Mouse (Mus musculus) heart, adult 9 months (tissue): ENCODE data around the gene Vamp8.
A peak's percentile ranks its signal among the peaks of the same experiment; 100 is the strongest.

Source experiments
- DNase-seq, 2 experiments: peaks; one replicate each; pipeline ENCODE4 v3.0.0; 2022; ENCODE audit warnings: low spot score in 2 of 2

Gene Vamp8

GRCm38 (mm10) chr6:72371571-72371970 is 18.9 kb downstream of the Vamp8 start:
- DNase-seq, result no peak

DNA sequence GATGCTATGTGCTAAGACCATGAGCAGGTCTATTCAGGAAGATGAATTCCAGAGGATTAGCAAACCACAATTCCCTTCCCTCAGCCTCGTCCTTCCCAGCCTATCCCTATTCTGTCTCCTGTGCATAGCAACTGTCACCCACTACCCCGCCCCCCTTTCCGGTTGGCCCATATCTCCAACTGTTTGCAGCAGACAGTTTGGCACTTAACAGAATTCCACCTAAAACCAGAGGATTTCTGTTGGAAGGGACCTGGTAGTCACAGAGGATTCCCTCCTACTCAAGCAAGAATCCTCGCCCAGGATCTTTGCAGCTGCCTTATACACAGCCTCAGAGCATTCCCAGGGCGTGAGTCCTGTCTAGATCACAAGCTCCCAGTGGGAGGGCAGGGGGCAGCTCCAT is 19.4 kb downstream of the Vamp8 start:
- no peak for DNase-seq

DNA sequence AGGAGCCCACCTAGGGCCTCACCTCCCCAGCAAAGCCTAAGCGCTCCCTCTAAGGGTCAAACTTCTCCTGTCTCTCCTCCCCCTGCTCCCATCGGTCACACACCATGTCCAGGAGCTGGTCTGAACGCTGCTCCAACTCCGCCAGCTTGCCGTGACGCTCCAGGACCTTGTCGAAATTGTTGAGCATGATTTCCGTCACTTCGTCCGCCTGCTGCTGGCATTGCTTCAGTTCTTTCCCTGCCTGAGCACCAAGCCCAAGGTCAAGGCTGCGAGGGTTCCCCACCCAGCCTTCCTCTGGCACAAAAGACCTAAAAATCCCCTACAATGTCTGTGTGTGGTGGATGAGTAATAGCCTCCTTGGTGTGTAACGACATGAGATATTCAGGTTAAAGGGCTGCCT is 20.4 kb downstream of the Vamp8 start:
- no peak for DNase-seq

GRCm38 (mm10) chr6:72369557-72369956 is 20.9 kb downstream of the Vamp8 start:
- DNase-seq, result no peak

DNA sequence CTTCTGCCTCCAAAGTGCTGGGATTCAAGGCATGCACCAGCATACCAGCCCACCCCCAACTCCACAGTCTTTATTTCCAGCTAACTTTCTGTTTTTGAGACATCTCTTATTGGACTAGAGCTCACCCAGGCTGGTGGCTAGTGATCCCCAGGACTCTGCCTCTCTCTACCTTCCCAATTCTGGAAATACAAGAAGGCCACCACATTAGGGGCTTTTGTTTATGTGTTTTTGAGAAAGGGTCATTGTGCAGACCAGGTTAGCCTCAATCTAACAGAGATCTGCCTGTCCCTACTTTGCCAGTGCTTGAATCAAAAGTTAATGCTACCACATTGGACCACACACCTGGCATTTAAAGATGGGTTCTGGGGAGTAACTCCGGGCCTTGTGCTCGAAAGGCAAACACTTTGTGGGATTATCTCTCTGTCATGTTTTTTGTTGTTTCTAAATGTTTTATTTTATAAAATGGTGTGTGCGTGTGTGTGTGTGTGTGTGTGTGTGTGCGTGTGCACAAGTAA is 23.0 kb downstream of the Vamp8 start:
- no peak for DNase-seq

DNA sequence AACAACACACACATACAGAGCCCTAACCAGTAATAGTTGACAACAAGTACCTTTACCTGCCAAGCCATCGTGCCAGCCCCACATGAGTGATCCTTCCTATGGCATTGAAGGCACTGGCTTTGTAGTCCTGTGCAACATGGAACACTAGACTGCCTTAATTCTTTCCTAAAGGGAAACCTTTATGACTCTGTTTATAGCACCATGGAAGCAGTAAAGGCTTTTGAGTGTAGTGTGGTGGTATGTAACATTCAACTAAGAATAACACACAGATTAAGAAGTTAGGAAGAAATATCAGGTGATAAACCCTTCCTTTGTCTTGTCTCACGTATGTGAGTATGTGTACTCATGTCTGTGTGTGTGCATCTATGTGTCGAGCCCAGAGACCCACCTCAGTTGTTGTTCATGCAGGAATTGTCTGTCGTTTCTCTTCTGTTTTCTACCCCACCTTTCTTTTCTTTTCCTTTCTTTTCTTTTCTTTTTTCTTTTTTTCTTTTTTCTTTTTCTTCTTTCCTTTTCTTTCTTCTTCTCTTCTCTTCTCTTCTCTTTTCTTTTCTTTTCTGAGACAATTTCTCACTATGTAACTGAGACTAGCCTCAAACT is 23.6 kb downstream of the Vamp8 start, which contains the start of gene Rnf181:
Gene Rnf181, minus strand, starts transcription at position 113 of the 600 bp plus-strand sequence.
- DNase-seq, result no peak

- no peak for DNase-seq
Measured at GRCm38 (mm10) chr6:72366304-72366703, 24.2 kb downstream of the Vamp8 start.

DNA sequence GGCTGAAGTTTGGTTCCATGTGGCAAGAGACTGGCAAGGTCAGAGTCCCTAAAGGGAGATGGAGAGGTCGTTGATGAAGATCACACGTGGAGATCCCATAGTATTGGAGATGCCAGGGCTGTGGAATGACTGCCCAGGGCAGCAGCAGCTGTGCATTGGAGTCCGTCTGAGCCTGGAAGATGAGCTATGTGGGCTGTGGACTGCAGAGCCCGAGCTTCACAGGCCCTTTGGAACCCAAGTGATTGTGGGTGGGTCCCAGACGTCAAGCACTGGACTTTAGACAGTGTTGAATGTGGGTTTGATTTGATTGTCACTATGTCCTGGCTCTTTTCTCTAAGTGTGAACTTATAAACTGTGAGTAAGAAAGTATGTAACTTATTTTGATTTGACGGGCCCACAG is 25.5 kb downstream of the Vamp8 start:
- no peak for DNase-seq

DNA sequence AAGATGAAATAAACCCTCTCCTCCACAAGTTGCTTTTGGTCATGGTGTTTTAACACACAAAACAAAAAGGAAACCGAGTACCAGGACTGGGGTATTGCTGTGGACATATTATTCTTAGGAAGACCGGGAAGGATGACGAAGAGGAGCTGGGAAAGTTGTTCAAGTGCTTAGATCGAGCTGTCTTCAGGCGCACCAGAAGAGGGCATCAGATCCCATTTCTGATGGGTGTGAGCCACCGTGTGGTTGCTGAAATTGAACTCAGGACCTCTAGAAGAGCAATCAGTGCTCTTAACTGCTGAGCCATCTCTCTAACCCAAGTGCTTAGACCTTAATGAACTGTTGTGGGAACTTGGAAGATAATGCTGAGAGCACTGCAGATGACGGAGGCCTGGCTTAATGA is 26.5 kb downstream of the Vamp8 start:
- no peak for DNase-seq

- peak; percentile 98 to 99 for DNase-seq
Measured at GRCm38 (mm10) chr6:72362132-72363028, 28.1 kb downstream of the Vamp8 start.

DNA sequence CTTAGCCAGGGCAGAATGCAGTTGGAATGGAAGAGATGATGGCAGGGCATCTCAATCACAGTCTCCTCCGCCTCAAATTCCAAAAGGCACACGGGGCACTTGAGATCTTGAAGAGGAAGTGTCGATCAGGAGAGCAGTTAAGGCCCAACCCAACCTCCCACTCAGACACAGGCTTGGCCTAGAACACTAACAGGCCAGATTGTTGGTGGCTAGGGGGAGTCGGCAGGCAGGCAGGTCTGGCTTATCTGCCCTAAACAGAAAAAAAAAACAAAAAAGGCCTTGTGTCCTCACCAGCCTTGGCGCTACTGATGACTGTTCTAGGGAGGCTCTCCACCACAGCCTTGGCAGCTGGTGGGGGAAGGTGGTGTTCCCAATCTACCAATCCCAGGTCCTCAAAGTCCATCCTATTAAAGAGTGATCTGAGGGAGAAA is 29.4 kb downstream of the Vamp8 start:
- DNase-seq, result no peak

GRCm38 (mm10) chr6:72360599-72360935 is 29.9 kb downstream of the Vamp8 start:
- DNase-seq, result no peak

GRCm38 (mm10) chr6:72359891-72360598 is 30.5 kb downstream of the Vamp8 start:
- DNase-seq, result no peak

GRCm38 (mm10) chr6:72359343-72359742 is 31.2 kb downstream of the Vamp8 start:
- DNase-seq, result no peak

GRCm38 (mm10) chr6:72358086-72358764 is 32.3 kb downstream of the Vamp8 start:
- DNase-seq, result no peak

DNA sequence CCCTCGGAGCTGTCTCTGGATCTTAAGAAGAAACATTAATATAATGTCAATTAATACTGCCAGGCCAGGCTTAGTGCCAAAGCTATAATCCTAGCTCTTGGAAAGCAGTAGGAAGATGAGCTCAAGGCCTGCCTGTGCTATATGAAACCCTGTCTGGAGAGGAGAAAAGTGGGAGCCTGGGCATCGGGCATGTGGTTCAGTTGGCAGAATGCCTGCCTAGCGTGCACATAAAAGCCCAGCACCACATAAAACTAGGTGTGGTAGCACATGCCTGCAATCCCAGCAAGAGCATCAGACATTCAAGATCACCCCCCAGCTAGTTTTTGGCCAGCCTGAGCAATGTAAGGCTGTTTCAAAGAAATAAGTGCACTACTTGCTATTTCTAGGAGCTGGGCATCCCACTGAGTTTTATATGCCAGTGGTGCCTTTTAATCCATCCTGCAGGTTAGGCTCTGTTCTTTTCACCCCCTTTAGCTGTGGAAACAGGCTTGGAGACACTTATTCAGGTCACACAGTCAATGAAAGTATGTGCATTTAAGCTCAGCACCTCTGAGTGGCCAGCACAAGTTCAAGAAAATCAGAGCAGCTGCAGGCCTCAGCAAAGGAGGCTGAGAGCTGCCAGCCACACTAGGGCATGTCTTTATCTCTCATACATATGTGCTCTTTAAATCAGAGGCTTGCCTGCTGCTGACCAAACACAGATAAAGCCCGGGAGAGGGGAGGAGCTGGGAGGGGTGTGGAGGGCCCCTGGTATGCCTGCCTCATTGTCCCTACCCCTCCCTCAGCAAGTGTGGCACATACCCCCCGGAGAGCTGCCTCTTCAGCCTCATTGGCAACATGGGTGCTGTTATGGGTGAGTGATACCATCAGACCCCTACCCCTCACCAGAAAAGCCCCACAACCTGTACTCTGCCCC is 33.1 kb downstream of the Vamp8 start:
- no peak for DNase-seq

DNA sequence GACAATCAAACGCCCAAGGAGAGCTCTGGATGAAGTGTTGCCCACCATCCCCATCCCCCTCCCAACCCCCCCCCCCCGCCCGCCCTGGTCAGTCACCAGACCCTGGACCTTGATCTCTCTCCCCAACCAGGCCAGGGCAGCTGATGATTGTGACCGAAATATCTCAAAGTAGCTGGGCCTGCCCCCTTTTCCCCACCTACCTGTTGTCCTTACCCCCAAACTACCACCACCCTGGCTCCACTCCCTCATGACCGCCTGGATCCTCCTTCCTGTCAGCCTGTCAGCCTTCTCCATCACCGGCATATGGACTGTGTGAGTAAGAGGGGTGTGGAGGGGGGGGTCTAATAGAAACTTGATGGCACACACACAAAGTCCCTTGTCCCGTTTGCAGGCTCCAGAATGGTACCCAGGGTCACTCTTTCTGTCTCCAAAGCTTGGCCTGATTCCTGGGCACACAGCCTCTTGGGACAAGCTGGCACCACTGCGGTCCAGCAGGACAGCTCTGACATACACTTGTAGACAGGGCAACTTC is 34.4 kb downstream of the Vamp8 start:
- no peak for DNase-seq

- DNase-seq, result peak; percentile 87 to 90
Measured at GRCm38 (mm10) chr6:72355066-72355911, 35.2 kb downstream of the Vamp8 start, which contains the start of gene Tmem150a. Gene Tmem150a, plus strand, starts transcription at chr6:72355447.

- DNase-seq, result no peak
Measured at GRCm38 (mm10) chr6:72354025-72354424, 36.5 kb downstream of the Vamp8 start.
